12 mouse cellular contexts compared by ENCODE assay signal in the genomic region with DNA sequence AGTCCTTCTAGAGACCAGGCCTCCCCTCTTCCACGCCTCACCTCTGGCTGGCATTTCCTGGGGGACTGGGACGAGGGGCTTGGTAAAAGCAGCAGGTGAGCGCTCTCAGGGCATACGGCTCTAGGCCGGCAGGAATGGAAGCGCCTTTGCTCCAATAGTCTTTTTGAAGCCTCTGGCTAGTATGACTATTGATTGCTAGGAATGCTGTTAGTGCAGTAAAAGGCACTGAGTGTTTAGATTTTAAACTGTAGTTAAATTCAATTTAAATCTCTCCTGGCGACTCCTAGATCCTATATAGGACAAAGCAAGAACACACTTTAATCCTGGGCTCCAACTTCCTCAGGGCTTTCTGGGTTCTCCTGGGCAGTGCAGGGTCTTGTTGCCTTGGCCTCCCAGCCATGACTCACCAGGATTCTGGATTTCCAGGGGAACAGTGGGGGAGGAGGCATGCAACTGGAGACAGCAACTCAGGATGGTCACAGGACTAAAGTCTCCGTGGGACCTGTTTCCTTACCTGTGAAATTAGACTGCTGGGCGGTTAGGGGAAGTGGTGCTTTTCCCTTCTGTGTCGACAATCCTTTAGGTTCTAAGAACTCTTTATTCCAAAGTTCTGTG. TPM values are rescaled to one million over a fixed set of nuclear protein-coding genes. Genes with fewer than 3 reads are reported as not detected.
DNase-seq lines count a peak whose midpoint lies in the region; ATAC-seq and TF ChIP-seq lines count a peak whose summit lies in the region.
"Had no signal": no experiment of that assay in that cellular context is flagged by ENCODE, and none has a peak within 500 bp of the region (broad histone marks: within the 10 kb centered on the region; RNA-seq: fewer than 3 reads in every experiment).

No protein-coding gene starts in this region.

- no peaks in the 10 kb centered on the region for H3K9me3 ChIP-seq in heart, embryonic 10.5 days
- no peaks in the 10 kb centered on the region for H3K9me3 ChIP-seq in embryonic facial prominence, embryonic 10.5 days
- no peaks in the 10 kb centered on the region for H3K9me3 ChIP-seq in midbrain, embryonic 12.5 days
- H3K9me3 ChIP-seq: forebrain, embryonic 15.5 days had no signal

- peaks cover 14% of the 10 kb centered on the region; the same call in 1 of the 2 replicates for H3K36me3 ChIP-seq in heart, embryonic 10.5 days
- H3K36me3 ChIP-seq in embryonic facial prominence, embryonic 10.5 days (replicated peaks), result peaks cover 4% of the 10 kb centered on the region
- no peaks in the 10 kb centered on the region for H3K36me3 ChIP-seq in midbrain, embryonic 12.5 days
- H3K36me3 ChIP-seq: forebrain, embryonic 15.5 days had no signal

- DNase-seq in heart, embryonic 10.5 days (ENCODE audit: low spot score), result no peak
- DNase-seq in heart, postnatal 25 days (ENCODE audit: low spot score), result no peak
- peak; percentile 10 for DNase-seq in lung, adult 2 months
- no peak for DNase-seq in lung, postnatal 14 days
- peak; percentile 39 for DNase-seq in embryonic facial prominence, embryonic 10.5 days (ENCODE audit: low spot score)
- DNase-seq in thymus, adult 18-20 months, result no peak
- DNase-seq: right cerebral cortex, adult 18-20 months had no signal

- no peak for TF ChIP-seq POLR2A in lung, adult 2 months (IDR thresholded peaks at IDR 0.05; ENCODE audit: borderline replicate concordance, extremely low read depth, low read depth, low read length)

- no peak for ATAC-seq in midbrain, embryonic 12.5 days (ENCODE audit: low FRiP score, low read depth)
- ATAC-seq in frontal cortex, adult (ENCODE audit: low TSS enrichment), result no peak
- ATAC-seq: forebrain, embryonic 15.5 days had no signal

- peak overlapping the region; percentile 36 for H3K4me3 ChIP-seq in heart, embryonic 10.5 days
- H3K4me3 ChIP-seq in lung, adult 2 months (replicated peaks; ENCODE audit: extremely low read depth, low read depth, low read length), result peak overlapping the region; percentile 7
- peak overlapping the region; percentile 66 for H3K4me3 ChIP-seq in embryonic facial prominence, embryonic 10.5 days
- H3K4me3 ChIP-seq in midbrain, embryonic 12.5 days, result peak overlapping the region; percentile 9; the same call in 1 of the 2 replicates
- H3K4me3 ChIP-seq: forebrain, embryonic 15.5 days had no signal

- TF ChIP-seq CTCF in lung, adult 2 months (IDR thresholded peaks at IDR 0.05; ENCODE audit: insufficient read depth, low read length), result no peak

- intact Hi-C loops in heart, postnatal 25 days (cut with DNase I), result loop anchor here (2.0 kb wide), 1 partner anchor 69 kb away; no protein-coding TSS in a partner anchor

- H3K4me2 ChIP-seq in midbrain, embryonic 12.5 days (replicated peaks), result peak overlapping the region; percentile 21; the same call in 1 of the 2 replicates
- H3K4me2 ChIP-seq: forebrain, embryonic 15.5 days had no signal

- peak overlapping the region; percentile 78 for H3K27ac ChIP-seq in heart, embryonic 10.5 days
- peak overlapping the region; percentile 51; the same call in 1 of the 2 replicates for H3K27ac ChIP-seq in embryonic facial prominence, embryonic 10.5 days (replicated peaks)
- no peak overlapping the region; the same call in 1 of the 2 replicates for H3K27ac ChIP-seq in midbrain, embryonic 12.5 days (replicated peaks)
- H3K27ac ChIP-seq: forebrain, embryonic 15.5 days had no signal

- peaks cover 56% of the 10 kb centered on the region for H3K4me1 ChIP-seq in heart, embryonic 10.5 days
- H3K4me1 ChIP-seq in lung, adult 2 months (ENCODE audit: control insufficient read depth, insufficient read depth, low read length), result peaks cover 12% of the 10 kb centered on the region
- peaks cover 74% of the 10 kb centered on the region for H3K4me1 ChIP-seq in embryonic facial prominence, embryonic 10.5 days
- H3K4me1 ChIP-seq in midbrain, embryonic 12.5 days, result peaks cover 18% of the 10 kb centered on the region; the same call in 1 of the 2 replicates

- peaks cover 94% of the 10 kb centered on the region for H3K27me3 ChIP-seq in heart, embryonic 10.5 days (ENCODE audit: insufficient read depth, poor library complexity, severe bottlenecking)
- H3K27me3 ChIP-seq in embryonic facial prominence, embryonic 10.5 days (replicated peaks; ENCODE audit: low read depth, poor library complexity, severe bottlenecking), result peaks cover 100% of the 10 kb centered on the region
- H3K27me3 ChIP-seq in midbrain, embryonic 12.5 days, result peaks cover 98% of the 10 kb centered on the region

- 15% methylated on average over 10 of the region's 10 CpGs for WGBS in heart, embryonic 10.5 days
- WGBS in lung, adult 2 months, result 30% methylated on average over 10 of the region's 10 CpGs
- WGBS in embryonic facial prominence, embryonic 10.5 days, result 7% methylated on average over 10 of the region's 10 CpGs
- WGBS in midbrain, embryonic 12.5 days, result 6% methylated on average over 10 of the region's 10 CpGs

- no peak overlapping the region for H3K9ac ChIP-seq in midbrain, embryonic 12.5 days (replicated peaks)
- H3K9ac ChIP-seq: forebrain, embryonic 15.5 days had no signal

RNA-seq across cellular contexts. Expression of gene Gata2, which starts 10.2 kb away (rescaled TPM):
- polyA plus RNA-seq in heart, embryonic 10.5 days (2016; fragmentation: Nextera tagmentation; extraction: Ambion mirVana), result 24.5 and 24.8 TPM in 2 replicates
- 10 to 100 TPM; 17.0 to 19.8 TPM for total RNA-seq in heart, postnatal 25 days (2021)
- 184 and 333 TPM in 2 replicates for polyA plus RNA-seq in lung, adult 2 months (2012; rRNA removed)
- 34.6 and 35.9 TPM in 2 replicates for polyA plus RNA-seq in embryonic facial prominence, embryonic 10.5 days (2016; fragmentation: Nextera tagmentation; extraction: Ambion mirVana)
- polyA plus RNA-seq in midbrain, embryonic 12.5 days (2016; fragmentation: Nextera tagmentation; extraction: Ambion mirVana), result 38.7 and 45.5 TPM in 2 replicates
- total RNA-seq: CH12.LX had no signal

RNA-seq across cellular contexts. Expression of gene Dnajb8, which starts 18.2 kb away (rescaled TPM):
- not detected in 2 replicates for polyA plus RNA-seq in heart, embryonic 10.5 days (2016; fragmentation: Nextera tagmentation; extraction: Ambion mirVana)
- not detected for total RNA-seq in heart, postnatal 25 days (2021)
- not detected in 2 replicates for polyA plus RNA-seq in lung, adult 2 months (2012; rRNA removed)
- not detected in 2 replicates for polyA plus RNA-seq in embryonic facial prominence, embryonic 10.5 days (2016; fragmentation: Nextera tagmentation; extraction: Ambion mirVana)
- polyA plus RNA-seq in midbrain, embryonic 12.5 days (2016; fragmentation: Nextera tagmentation; extraction: Ambion mirVana), result not detected in 2 replicates
- total RNA-seq: CH12.LX; megakaryocyte progenitor cell, adult 5-6 weeks had no signal
- polyA plus RNA-seq: forebrain, embryonic 15.5 days had no signal

Comparison
In these comparisons a context has a peak if more than half of its experiments do, and no peak if none do; other contexts are left out.
1. DNase-seq: peak in lung, adult 2 months (single experiment) and embryonic facial prominence, embryonic 10.5 days (single experiment); none in heart, embryonic 10.5 days (single experiment), heart, postnatal 25 days (single experiment), lung, postnatal 14 days (single experiment) and thymus, adult 18-20 months (0 of 2).
2. H3K4me3 ChIP-seq: peak in every context shown above with its lines; median percentile 66 in embryonic facial prominence, embryonic 10.5 days; 36 in heart, embryonic 10.5 days; 9 in midbrain, embryonic 12.5 days; 7 in lung, adult 2 months.